8 mouse cellular contexts compared by ENCODE assay signal in the genomic region with DNA sequence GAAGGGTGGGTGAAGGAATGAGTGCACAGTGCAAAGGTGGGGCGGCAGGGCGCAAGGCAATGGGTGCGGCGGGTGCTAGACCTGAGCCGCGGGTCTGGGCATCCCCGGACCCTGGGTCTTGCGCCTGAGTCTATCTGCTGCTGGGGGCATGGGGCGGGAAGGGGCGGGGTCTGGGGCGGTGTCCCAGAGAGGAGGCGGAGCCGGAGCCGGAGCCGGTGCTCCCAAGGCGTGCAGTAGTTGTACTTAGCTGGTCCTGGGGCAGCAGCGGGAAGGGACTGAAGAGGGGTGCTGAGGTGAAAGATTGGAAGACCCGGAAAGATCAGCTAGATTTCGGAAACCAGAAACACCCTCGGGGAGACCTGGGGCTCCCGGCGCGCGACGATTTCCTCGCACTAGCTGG. TPM values are rescaled to one million over a fixed set of nuclear protein-coding genes. Genes with fewer than 3 reads are reported as not detected.
DNase-seq lines count a peak whose midpoint lies in the region; ATAC-seq and TF ChIP-seq lines count a peak whose summit lies in the region.

A gene (plus strand): TSS at position 245 of the 400 bp plus-strand sequence.

- peak within 1 kb of the TSS; percentile 47 for H3K4me3 ChIP-seq in left cerebral cortex, adult 2 months
- H3K4me3 ChIP-seq in hindbrain, embryonic 15.5 days = peak within 1 kb of the TSS; percentile 52
- H3K4me3 ChIP-seq in limb, embryonic 12.5 days (replicated peaks) = peak within 1 kb of the TSS; percentile 43

- under 1% methylated on average over 24 of the region's 26 CpGs for WGBS in hindbrain, embryonic 15.5 days
- under 1% methylated on average over 26 of the region's 26 CpGs for WGBS in limb, embryonic 12.5 days

- peaks cover 17% of the 10 kb centered on the region; the same call in 1 of the 2 replicates for H3K4me1 ChIP-seq in hindbrain, embryonic 15.5 days (replicated peaks)
- H3K4me1 ChIP-seq in limb, embryonic 12.5 days (replicated peaks) = peaks cover 9% of the 10 kb centered on the region; the same call in 1 of the 2 replicates

- peak within 1 kb of the TSS; percentile 40; the same call in 1 of the 2 replicates for H3K27ac ChIP-seq in left cerebral cortex, adult 2 months
- no peak within 1 kb of the TSS for H3K27ac ChIP-seq in hindbrain, embryonic 15.5 days (replicated peaks)
- H3K27ac ChIP-seq in limb, embryonic 12.5 days = no peak within 1 kb of the TSS

- H3K4me2 ChIP-seq in hindbrain, embryonic 15.5 days = peak within 1 kb of the TSS; percentile 92
- peak within 1 kb of the TSS; percentile 78 for H3K4me2 ChIP-seq in limb, embryonic 12.5 days

- peak within 1 kb of the TSS; percentile 47 for H3K9ac ChIP-seq in hindbrain, embryonic 15.5 days
- H3K9ac ChIP-seq in limb, embryonic 12.5 days (replicated peaks) = peak within 1 kb of the TSS; percentile 45; the same call in 1 of the 2 replicates

- intact Hi-C loops in left cerebral cortex, adult 2 months (cut with DNase I) = no loop called here

- no peaks in the 10 kb centered on the region for H3K9me3 ChIP-seq in hindbrain, embryonic 15.5 days
- no peaks in the 10 kb centered on the region for H3K9me3 ChIP-seq in limb, embryonic 12.5 days

- no peaks in the 10 kb centered on the region for H3K36me3 ChIP-seq in hindbrain, embryonic 15.5 days
- no peaks in the 10 kb centered on the region for H3K36me3 ChIP-seq in limb, embryonic 12.5 days

- DNase-seq in left cerebral cortex, adult 2 months (ENCODE audit: extremely low spot score in 1 of 2, low spot score in 2 of 2) = no peak
- DNase-seq in left cerebral cortex, adult 9 months (ENCODE audit: low spot score in 2 of 2) = no peak
- DNase-seq in cerebellum, adult 18-20 months = peak; percentile 70 to 74
- no peak for DNase-seq in gastrocnemius, adult 8-10 months (ENCODE audit: low spot score in 2 of 2)
- DNase-seq in naive thymus-derived CD4-positive, alpha-beta T cell, adult 2 months (ENCODE audit: low read depth) = peak; percentile 49
- no peak for DNase-seq in urinary bladder, postnatal 25 days (ENCODE audit: low spot score)

- peaks cover 50% of the 10 kb centered on the region for H3K27me3 ChIP-seq in hindbrain, embryonic 15.5 days
- peaks cover 85% of the 10 kb centered on the region for H3K27me3 ChIP-seq in limb, embryonic 12.5 days

- ATAC-seq in hindbrain, embryonic 15.5 days (ENCODE audit: low FRiP score, low read depth) = peak; percentile 67; the same call in 1 of the 2 replicates
- ATAC-seq in limb, embryonic 12.5 days (ENCODE audit: insufficient number of reproducible peaks, insufficient read depth, low FRiP score, low TSS enrichment, low read depth) = peak; percentile 84

- TF ChIP-seq CTCF in left cerebral cortex, adult 2 months (IDR thresholded peaks at IDR 0.05) = no peak

RNA-seq across cellular contexts. Expression of the gene that starts here (rescaled TPM):
- total RNA-seq in left cerebral cortex, adult 2 months (2021) = 10 to 100 TPM; 13.2 to 16.3 TPM
- 10 to 100 TPM; 63.3 to 69.0 (median 65.3) TPM for total RNA-seq in gastrocnemius, adult 8-10 months (2022)
- polyA plus RNA-seq in hindbrain, embryonic 15.5 days (2015; fragmentation: Nextera tagmentation; extraction: Ambion mirVana) = 8.9 TPM in 2 replicates
- 1.3 and 1.7 TPM in 2 replicates for polyA plus RNA-seq in limb, embryonic 12.5 days (2016; fragmentation: Nextera tagmentation; extraction: Ambion mirVana)

Comparison
In these comparisons a context has a peak if more than half of its experiments do, and no peak if none do; other contexts are left out.
1. DNase-seq: peak in cerebellum, adult 18-20 months (2 of 2) and naive thymus-derived CD4-positive, alpha-beta T cell, adult 2 months (single experiment); none in left cerebral cortex, adult 2 months (0 of 2), left cerebral cortex, adult 9 months (0 of 2), gastrocnemius, adult 8-10 months (0 of 2) and urinary bladder, postnatal 25 days (single experiment).
2. Peak in every context shown above with its lines, with median percentiles within 50 percentile points of each other: H3K4me3 ChIP-seq.